Mouse (Mus musculus) bone marrow macrophage, adult 2 months (primary cell): Measurements from ENCODE around the gene Slc12a3.

Experiments used
- CTCF ChIP-seq: IDR thresholded peaks from 2 replicates; pipeline ENCODE4 v1.5.1; 2012; ENCODE audit warnings: low read depth, mild to moderate bottlenecking, low read length, moderate library complexity
- POLR2A ChIP-seq: IDR thresholded peaks from 2 replicates; pipeline ENCODE4 v1.6.1; 2012; ENCODE audit warnings: mild to moderate bottlenecking, low read depth, low read length, borderline replicate concordance

- TF ChIP-seq POLR2A (no peak), CTCF (no peak)
Observed at GRCm38 (mm10) chr8:94386214-94387026, 57.4 kb downstream of the Slc12a3 start, which contains the start of gene Herpud1.
